Mouse (Mus musculus): ENCODE data around the gene Gsk3a.

DNA sequence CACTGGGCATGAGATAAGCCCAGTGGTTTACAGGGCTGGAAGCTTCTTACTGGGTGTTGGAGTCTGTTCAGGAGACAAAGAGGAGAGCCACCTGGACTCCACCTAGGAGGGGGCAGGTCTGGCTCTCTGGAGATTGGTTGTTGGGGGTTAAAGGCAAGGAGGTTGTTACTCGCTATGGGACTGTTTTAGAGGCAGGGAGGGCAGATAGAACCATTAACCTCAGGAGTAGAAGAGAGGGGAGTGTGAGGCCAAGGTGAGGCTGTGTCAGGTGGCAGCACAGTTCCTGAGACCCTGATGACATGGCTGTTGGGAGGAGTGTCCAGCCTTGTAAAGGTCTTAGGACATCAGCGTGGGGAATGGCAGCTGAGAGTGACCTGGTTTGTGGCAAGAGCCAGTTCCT lies 46.5 kb upstream of the Gsk3a start:
- TF ChIP-seq CTCF (IDR thresholded peaks at IDR 0.05; ENCODE audit: borderline replicate concordance, insufficient read depth, low read depth, low read length) (no peak), POLR2A (IDR thresholded peaks at IDR 0.05; ENCODE audit: borderline replicate concordance, insufficient read depth, low read length) (no peak)
